Mouse (Mus musculus) CH12.LX (cell line): ENCODE data around the gene 2410004B18Rik. TPM values are rescaled to one million over a fixed set of nuclear protein-coding genes. Genes with fewer than 3 reads are reported as not detected.
A peak's percentile ranks its signal among the peaks of the same experiment; 100 is the strongest.

Experiments
- DNase-seq: peaks from one replicate; pipeline ENCODE4 v3.0.0-alpha.2; 2013; ENCODE audit errors: extremely low read depth
- H3K27ac ChIP-seq: 2 replicates; pipeline ENCODE4 v1.5.1; 2012; ENCODE audit warnings: low read depth, mild to moderate bottlenecking, control low read depth, moderate library complexity; ENCODE audit not compliant: insufficient read depth
- H3K27me3 ChIP-seq: replicated peaks from 2 replicates; pipeline ENCODE3; 2012; ENCODE audit warnings: inconsistent platforms
- H3K36me3 ChIP-seq, 2 experiments: replicated peaks in 1 of 2; 2 replicates each; pipeline versions ENCODE3 to v1.6.1; 2012; ENCODE audit warnings: inconsistent platforms in 1 of 2, low read length in 1 of 2, mild to moderate bottlenecking in 1 of 2, mixed read lengths in 1 of 2, moderate library complexity in 1 of 2; ENCODE audit not compliant: control insufficient read depth in 1 of 2, insufficient read depth in 1 of 2
- H3K4me1 ChIP-seq, 2 experiments: 2 replicates each; pipeline ENCODE4 v1.6.1; 2012; ENCODE audit warnings: inconsistent platforms in 1 of 2, moderate library complexity in 1 of 2; ENCODE audit not compliant: insufficient read depth in 2 of 2, control insufficient read depth in 1 of 2
- H3K4me2 ChIP-seq: 2 replicates; pipeline ENCODE4 v1.6.1; 2012; ENCODE audit warnings: low read depth, mild to moderate bottlenecking, control low read depth; ENCODE audit not compliant: poor library complexity, insufficient read depth, severe bottlenecking
- H3K4me3 ChIP-seq, 3 experiments: fragments of 150-350 bp in 1 of 3; sonication (generic) in 1 of 3; replicated peaks in 1 of 3; 2 replicates each; pipeline versions ENCODE3 to v1.5.1; 2011 to 2012; ENCODE audit warnings: low read depth in 2 of 3, low read length in 2 of 3, mild to moderate bottlenecking in 2 of 3, moderate library complexity in 2 of 3, control low read depth in 1 of 3, improper control_type of control experiment in 1 of 3, inconsistent platforms in 1 of 3, mixed read lengths in 1 of 3; ENCODE audit not compliant: poor library complexity in 1 of 3
- H3K79me2 ChIP-seq: replicated peaks from 2 replicates; pipeline ENCODE4 v1.6.1; 2012; ENCODE audit warnings: mild to moderate bottlenecking, moderate library complexity; ENCODE audit not compliant: control insufficient read depth, poor library complexity, insufficient read depth, severe bottlenecking; ENCODE audit errors: extremely low read depth
- H3K9ac ChIP-seq: 2 replicates; pipeline ENCODE4 v1.6.1; 2012; ENCODE audit warnings: low read depth, mild to moderate bottlenecking, control low read depth, moderate library complexity; ENCODE audit not compliant: insufficient read depth
- H3K9me3 ChIP-seq: replicated peaks from 2 replicates; pipeline ENCODE3; 2012; ENCODE audit warnings: low read length, inconsistent platforms, mixed read lengths
- BHLHE40 ChIP-seq: IDR thresholded peaks from 2 replicates; pipeline ENCODE4 v1.6.1; 2011; ENCODE audit warnings: mild to moderate bottlenecking, low read depth, low read length, improper control_type of control experiment
- CHD1 ChIP-seq: IDR thresholded peaks from 2 replicates; pipeline ENCODE4 v1.6.1; 2012; ENCODE audit warnings: low read depth, low read length, improper control_type of control experiment, inconsistent platforms
- CHD2 ChIP-seq: IDR thresholded peaks from 2 replicates; pipeline ENCODE4 v1.6.1; 2011; ENCODE audit warnings: low read length, improper control_type of control experiment
- CTCF ChIP-seq, 2 experiments: IDR thresholded peaks in 1 of 2; conservative IDR thresholded peaks in 1 of 2; 2 replicates each; pipeline ENCODE4 v1.5.1; 2011 to 2012; ENCODE audit warnings: low read depth in 2 of 2, low read length in 2 of 2, improper control_type of control experiment in 1 of 2, inconsistent platforms in 1 of 2, mild to moderate bottlenecking in 1 of 2, moderate library complexity in 1 of 2
- E2F4 ChIP-seq: IDR thresholded peaks from 2 replicates; pipeline ENCODE4 v1.6.1; 2011; ENCODE audit warnings: low read depth, low read length, improper control_type of control experiment; ENCODE audit not compliant: insufficient replicate concordance
- ELF1 ChIP-seq: IDR thresholded peaks from 2 replicates; pipeline ENCODE4 v1.6.1; 2014; ENCODE audit warnings: low read depth, mild to moderate bottlenecking, inconsistent platforms, low read length, improper control_type of control experiment
- EP300 ChIP-seq: IDR thresholded peaks from 2 replicates; pipeline ENCODE4 v1.6.1; 2011; ENCODE audit warnings: low read length, improper control_type of control experiment
- ETS1 ChIP-seq: conservative IDR thresholded peaks from 2 replicates; pipeline ENCODE4 v1.6.1; 2012; ENCODE audit warnings: low read depth, mild to moderate bottlenecking, inconsistent platforms, low read length, improper control_type of control experiment, moderate library complexity
- GABPA ChIP-seq: IDR thresholded peaks from 2 replicates; pipeline ENCODE4 v1.6.1; 2012; ENCODE audit warnings: low read depth, low read length, improper control_type of control experiment, inconsistent platforms; ENCODE audit not compliant: insufficient replicate concordance
- HCFC1 ChIP-seq: IDR thresholded peaks from 2 replicates; pipeline ENCODE4 v1.6.1; 2012; ENCODE audit warnings: low read depth, mild to moderate bottlenecking, inconsistent platforms, low read length, improper control_type of control experiment
- JUN ChIP-seq: IDR thresholded peaks from 2 replicates; pipeline ENCODE4 v1.6.1; 2011; ENCODE audit warnings: low read depth, mild to moderate bottlenecking, low read length, improper control_type of control experiment, moderate library complexity; ENCODE audit not compliant: insufficient read depth
- JUND ChIP-seq: conservative IDR thresholded peaks from 2 replicates; pipeline ENCODE4 v1.6.1; 2011; ENCODE audit warnings: low read depth, low read length, improper control_type of control experiment
- KAT2A ChIP-seq: IDR thresholded peaks from 2 replicates; pipeline ENCODE4 v1.6.1; 2012; ENCODE audit warnings: low read length, improper control_type of control experiment, inconsistent platforms; ENCODE audit not compliant: insufficient replicate concordance
- MAFK ChIP-seq: IDR thresholded peaks from 2 replicates; pipeline ENCODE4 v1.6.1; 2011; ENCODE audit warnings: low read length, improper control_type of control experiment; ENCODE audit not compliant: insufficient replicate concordance
- MAX ChIP-seq: IDR thresholded peaks from 2 replicates; pipeline ENCODE4 v1.6.1; 2011; ENCODE audit warnings: low read length, improper control_type of control experiment
- MAZ ChIP-seq: IDR thresholded peaks from 2 replicates; pipeline ENCODE4 v1.6.1; 2012; ENCODE audit warnings: low read depth, mild to moderate bottlenecking, inconsistent platforms, low read length, improper control_type of control experiment, moderate library complexity
- MEF2A ChIP-seq: IDR thresholded peaks from 2 replicates; pipeline ENCODE4 v1.6.1; 2014; ENCODE audit warnings: low read depth, mild to moderate bottlenecking, inconsistent platforms, low read length, improper control_type of control experiment, borderline replicate concordance
- MXI1 ChIP-seq: IDR thresholded peaks from 2 replicates; pipeline ENCODE4 v1.6.1; 2011; ENCODE audit warnings: mild to moderate bottlenecking, low read depth, low read length, improper control_type of control experiment
- MYC ChIP-seq: IDR thresholded peaks from 2 replicates; pipeline ENCODE4 v1.6.1; 2011; ENCODE audit warnings: low read depth, mild to moderate bottlenecking, improper control_type of control experiment, low read length
- NELFE ChIP-seq: IDR thresholded peaks from 2 replicates; pipeline ENCODE4 v1.6.1; 2011; ENCODE audit warnings: low read depth, low read length, improper control_type of control experiment
- NRF1 ChIP-seq: IDR thresholded peaks from 2 replicates; pipeline ENCODE4 v1.6.1; 2014; ENCODE audit warnings: low read depth, mild to moderate bottlenecking, inconsistent platforms, low read length, improper control_type of control experiment, moderate library complexity
- PAX5 ChIP-seq: IDR thresholded peaks from 2 replicates; pipeline ENCODE4 v1.6.1; 2012; ENCODE audit warnings: low read length, inconsistent platforms, mixed read lengths
- POLR2A ChIP-seq: IDR thresholded peaks from 2 replicates; pipeline ENCODE4 v1.6.1; 2011; ENCODE audit warnings: low read depth, mild to moderate bottlenecking, improper control_type of control experiment, low read length
- POLR2AphosphoS2 ChIP-seq: IDR thresholded peaks from 2 replicates; pipeline ENCODE4 v1.6.1; 2011; ENCODE audit warnings: low read depth, low read length, improper control_type of control experiment
- RAD21 ChIP-seq: IDR thresholded peaks from 2 replicates; pipeline ENCODE4 v1.6.1; 2011; ENCODE audit warnings: low read depth, mild to moderate bottlenecking, low read length, improper control_type of control experiment, moderate library complexity
- RCOR1 ChIP-seq: conservative IDR thresholded peaks from 2 replicates; pipeline ENCODE4 v1.6.1; 2012; ENCODE audit warnings: low read depth, mild to moderate bottlenecking, inconsistent platforms, low read length, improper control_type of control experiment
- SIN3A ChIP-seq: IDR thresholded peaks from 2 replicates; pipeline ENCODE4 v1.6.1; 2012; ENCODE audit warnings: low read length, improper control_type of control experiment, inconsistent platforms
- SMC3 ChIP-seq: IDR thresholded peaks from 2 replicates; pipeline ENCODE4 v1.6.1; 2011; ENCODE audit warnings: low read depth, low read length, improper control_type of control experiment
- TBP ChIP-seq: conservative IDR thresholded peaks from 2 replicates; pipeline ENCODE4 v1.6.1; 2011; ENCODE audit warnings: low read depth, low read length, improper control_type of control experiment
- TCF12 ChIP-seq: IDR thresholded peaks from 2 replicates; pipeline ENCODE4 v1.6.1; 2014; ENCODE audit warnings: low read depth, mild to moderate bottlenecking, inconsistent platforms, low read length, improper control_type of control experiment
- UBTF ChIP-seq: IDR thresholded peaks from 2 replicates; pipeline ENCODE4 v1.6.1; 2012; ENCODE audit warnings: low read depth, mild to moderate bottlenecking, inconsistent platforms, low read length, improper control_type of control experiment, moderate library complexity
- USF1 ChIP-seq: IDR thresholded peaks from 2 replicates; pipeline ENCODE4 v1.6.1; 2014; ENCODE audit warnings: low read depth, mild to moderate bottlenecking, inconsistent platforms, low read length, improper control_type of control experiment
- USF2 ChIP-seq: conservative IDR thresholded peaks from 2 replicates; pipeline ENCODE4 v1.6.1; 2011; ENCODE audit warnings: low read depth, low read length, improper control_type of control experiment
- ZC3H11A ChIP-seq: IDR thresholded peaks from 2 replicates; pipeline ENCODE4 v1.6.1; 2012; ENCODE audit warnings: low read depth, mild to moderate bottlenecking, inconsistent platforms, low read length, improper control_type of control experiment
- ZKSCAN1 ChIP-seq: IDR thresholded peaks from 2 replicates; pipeline ENCODE4 v1.6.1; 2012; ENCODE audit warnings: low read depth, inconsistent platforms, low read length, improper control_type of control experiment, borderline replicate concordance
- ZMIZ1 ChIP-seq: IDR thresholded peaks from 2 replicates; pipeline ENCODE4 v1.6.1; 2012; ENCODE audit warnings: low read depth, mild to moderate bottlenecking, inconsistent platforms, low read length, improper control_type of control experiment
- ZNF384 ChIP-seq: IDR thresholded peaks from 2 replicates; pipeline ENCODE4 v1.6.1; 2012; ENCODE audit warnings: low read depth, low read length, improper control_type of control experiment, inconsistent platforms
- dilution Hi-C: fragments of 300-500 bp; cut with MboI; formaldehyde crosslinking; loops from 2 replicates; pipeline ENCODE4 v1.14.3; 2020; ENCODE audit warnings: low sequenced_read_pairs; ENCODE audit not compliant: extremely low pct_unique_long_range_greater_than_20kb, extremely low pct_ligation_motif_present
- in situ Hi-C: fragments of 300-500 bp; cut with MboI; formaldehyde crosslinking; loops from 3 replicates; pipeline ENCODE4 v1.14.3; 2019; ENCODE audit warnings: low sequenced_read_pairs, low pct_ligation_motif_present, low pct_unique_long_range_greater_than_20kb, mixed read lengths
- polyA plus RNA-seq: library from polyadenylated mRNA; unstranded; fragments of >175 nt; gene quantifications from 2 replicates; pipeline ENCODE4 v1.2.1, GENCODE M21; 2012; ENCODE audit warnings: low read depth; ENCODE audit not compliant: insufficient read length
- total RNA-seq, 2 experiments: library from RNA; depleted of rRNA; stranded (reverse); fragments of 300-350 nt in 1 of 2; fragments of >200 nt in 1 of 2; gene quantifications; 2 replicates each; pipeline ENCODE4 v1.2.3; 2012 to 2014

Gene 2410004B18Rik
- total RNA-seq (2012; rRNA removed), result 51.9 and 77.1 TPM in 2 replicates
- 123 and 155 TPM in 2 replicates for total RNA-seq (2014; rRNA removed)
- 130 and 138 TPM in 2 replicates for polyA plus RNA-seq

DNA sequence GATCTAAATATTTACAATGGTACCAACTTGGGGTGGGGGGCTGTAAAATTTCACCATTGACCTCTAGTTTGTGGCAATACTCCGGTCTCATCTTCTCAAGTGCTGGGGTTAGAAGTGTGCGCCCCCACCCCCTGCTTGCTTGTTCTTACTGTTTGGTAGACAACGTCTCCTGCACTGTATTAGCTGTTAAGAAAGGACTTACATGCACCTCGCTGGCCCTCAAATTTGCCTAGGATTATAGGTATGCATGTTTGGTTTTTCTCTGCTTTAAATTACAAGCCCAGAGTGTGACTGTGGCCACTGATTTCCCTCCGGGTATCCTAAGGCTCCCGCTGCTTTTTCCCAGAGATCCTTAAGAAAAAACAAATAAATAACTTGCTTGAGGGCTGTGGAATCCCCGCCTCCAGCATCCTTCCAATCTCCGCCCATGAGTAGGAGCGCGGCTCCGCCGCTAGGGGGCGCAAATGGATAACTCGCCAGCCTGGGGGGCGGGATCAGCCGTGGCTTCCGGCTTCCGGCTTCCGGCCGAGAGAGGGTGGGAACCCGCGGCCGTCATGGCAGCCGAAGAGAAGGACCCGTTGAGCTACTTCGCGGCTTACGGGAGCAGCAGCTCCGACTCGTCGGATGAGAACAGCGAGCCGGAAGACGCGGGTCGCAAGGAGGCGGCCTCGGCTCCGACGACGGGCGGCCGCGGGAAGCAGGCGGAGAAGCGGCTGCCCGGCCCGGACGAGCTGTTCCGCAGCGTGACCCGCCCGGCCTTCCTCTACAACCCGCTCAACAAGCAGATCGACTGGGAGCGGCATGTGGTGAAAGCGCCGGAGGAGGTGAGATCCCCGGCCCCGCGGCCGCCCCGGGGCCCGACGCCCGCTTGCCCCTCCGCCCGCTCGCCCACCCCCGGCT lies at the start of gene 2410004B18Rik:
Gene 2410004B18Rik (plus strand): TSS at position 510 of the 900 bp plus-strand sequence.
- H3K4me3 ChIP-seq, result peak within 1 kb of the TSS; percentile 81 to 90 (median 82)
- H3K27me3 ChIP-seq, result no peaks in the 10 kb centered on the region
- peaks cover 13 to 80% of the 10 kb centered on the region in 2 experiments for H3K4me1 ChIP-seq
- DNase-seq, result peak; percentile 97
- dilution Hi-C loops (no loop called here), in situ Hi-C loops (loop anchor here (5.0 kb wide), 2 partner anchors 120 to 245 kb away; no protein-coding TSS in a partner anchor)
- peaks cover 42% of the 10 kb centered on the region for H3K79me2 ChIP-seq
- peak within 1 kb of the TSS; percentile 93 for H3K9ac ChIP-seq
- H3K9me3 ChIP-seq, result no peaks in the 10 kb centered on the region
- peak within 1 kb of the TSS; percentile 95 for H3K4me2 ChIP-seq
- peaks cover 24 to 54% of the 10 kb centered on the region in 2 experiments for H3K36me3 ChIP-seq
- H3K27ac ChIP-seq, result peak within 1 kb of the TSS; percentile 11; the same call in 1 of the 2 replicates
- no peak for TF ChIP-seq USF1
- TF ChIP-seq E2F4, result no peak
- TF ChIP-seq RAD21, result peak; percentile 86
- TF ChIP-seq HCFC1, result peak; percentile 93
- TF ChIP-seq MXI1, result peak; percentile 86
- TF ChIP-seq ZNF384, result no peak
- no peak for TF ChIP-seq JUN
- TF ChIP-seq MEF2A, result peak; percentile 84
- no peak for TF ChIP-seq JUND
- peak; percentile 69; the same call in 1 of the 2 replicates for TF ChIP-seq MAZ
- TF ChIP-seq SIN3A, result peak; percentile 97
- no peak for TF ChIP-seq PAX5
- peak; percentile 89 for TF ChIP-seq POLR2AphosphoS2
- TF ChIP-seq MYC, result peak; percentile 30; the same call in 1 of the 2 replicates
- no peak for TF ChIP-seq EP300
- no peak for TF ChIP-seq CHD2
- no peak for TF ChIP-seq MAFK
- peak; percentile 85; the same call in 1 of the 2 replicates for TF ChIP-seq KAT2A
- no peak; the same call in 1 of the 2 replicates for TF ChIP-seq GABPA
- TF ChIP-seq TCF12, result peak; percentile 88
- TF ChIP-seq ZMIZ1, result peak; percentile 94
- TF ChIP-seq ELF1, result peak; percentile 100
- no peak for TF ChIP-seq USF2
- TF ChIP-seq UBTF, result no peak; the same call in none of the 2 replicates
- TF ChIP-seq POLR2A, result peak; percentile 98
- no peak for TF ChIP-seq ZC3H11A
- no peak for TF ChIP-seq ETS1
- peak; percentile 60 for TF ChIP-seq NRF1
- no peak for TF ChIP-seq CHD1
- TF ChIP-seq MAX, result no peak; the same call in 1 of the 2 replicates
- TF ChIP-seq NELFE, result peak; percentile 98
- TF ChIP-seq ZKSCAN1, result no peak
- peak; percentile 90 to 98 for TF ChIP-seq CTCF (conservative IDR thresholded peaks at IDR 0.05 in 1 of 2, IDR thresholded peaks at IDR 0.05 in 1 of 2; ENCODE audit: low read depth in 2 of 2, low read length in 2 of 2)
- TF ChIP-seq TBP, result peak; percentile 95
- TF ChIP-seq BHLHE40, result no peak
- peak; percentile 64 for TF ChIP-seq SMC3
- no peak; the same call in 1 of the 2 replicates for TF ChIP-seq RCOR1
